Mouse (Mus musculus) liver, embryonic 12.5 days (tissue): ENCODE results near the gene Cldn14. TPM values are rescaled to one million over a fixed set of nuclear protein-coding genes. Genes with fewer than 3 reads are reported as not detected.
A peak's percentile ranks its signal among the peaks of the same experiment; 100 is the strongest.

Experiments used
- ATAC-seq: fragments of 200-750 bp; cut with Nextera tagmentation; 2 replicates; pipeline ENCODE4 v1.8.0; 2017; ENCODE audit warnings: moderate number of reproducible peaks, mild to moderate bottlenecking, moderate library complexity
- H3K27ac ChIP-seq: fragments of 300-500 bp; sonication (generic); 2 replicates; pipeline ENCODE4 v1.5.1; 2016; ENCODE audit warnings: mild to moderate bottlenecking
- H3K27me3 ChIP-seq: fragments of 300-500 bp; sonication (generic); replicated peaks from 2 replicates; pipeline ENCODE4 v1.6.1; 2016; ENCODE audit warnings: mild to moderate bottlenecking, moderate library complexity
- H3K36me3 ChIP-seq: fragments of 300-500 bp; sonication (generic); 2 replicates; pipeline ENCODE4 v1.6.1; 2016; ENCODE audit warnings: mild to moderate bottlenecking, moderate library complexity
- H3K4me1 ChIP-seq: fragments of 300-500 bp; sonication (generic); 2 replicates; pipeline ENCODE4 v1.6.1; 2016
- H3K4me2 ChIP-seq: fragments of 300-500 bp; sonication (generic); 2 replicates; pipeline ENCODE4 v1.6.1; 2016; ENCODE audit warnings: mild to moderate bottlenecking, moderate library complexity
- H3K4me3 ChIP-seq: fragments of 300-500 bp; sonication (generic); 2 replicates; pipeline ENCODE4 v1.5.1; 2016; ENCODE audit warnings: mild to moderate bottlenecking, moderate library complexity
- H3K9ac ChIP-seq: fragments of 300-500 bp; sonication (generic); 2 replicates; pipeline ENCODE4 v1.6.1; 2016; ENCODE audit warnings: mild to moderate bottlenecking, moderate library complexity
- H3K9me3 ChIP-seq: fragments of 300-500 bp; sonication (generic); replicated peaks from 2 replicates; pipeline ENCODE4 v1.6.1; 2016; ENCODE audit warnings: mild to moderate bottlenecking, moderate library complexity
- WGBS: fragments of 180-500 bp; shearing (Covaris S2); methylation state at CpG from one replicate; pipeline ENCODE4 v1.1.7; 2016; ENCODE audit not compliant: insufficient replicate concordance; 5-methylcytosine and 5-hydroxymethylcytosine counted together
- polyA plus RNA-seq: library from polyadenylated mRNA; unstranded; fragments of >200 nt; fragmentation: Nextera tagmentation; extraction: Ambion mirVana; gene quantifications from 2 replicates; pipeline ENCODE4 v1.2.1, GENCODE M21; 2016

The Cldn14 gene
- polyA plus RNA-seq, 1 experiment from 2014 or later, result 0.19 TPM

GRCm38 (mm10) chr16:93919189-93919588 is 89.4 kb downstream of the Cldn14 start:
- peaks cover 12% of the 10 kb centered on the region for H3K4me1 ChIP-seq
- WGBS, result 71% methylated on average over 20 of the region's 20 CpGs
- H3K27me3 ChIP-seq, result peaks cover 12% of the 10 kb centered on the region
- H3K9ac ChIP-seq, result no peak overlapping the region
- no peaks in the 10 kb centered on the region for H3K9me3 ChIP-seq
- no peaks in the 10 kb centered on the region for H3K36me3 ChIP-seq
- H3K27ac ChIP-seq, result no peak overlapping the region
- no peak for ATAC-seq
- H3K4me3 ChIP-seq, result no peak overlapping the region
- no peak overlapping the region for H3K4me2 ChIP-seq

GRCm38 (mm10) chr16:93918679-93919060 is 90.0 kb downstream of the Cldn14 start:
- H3K27me3 ChIP-seq, result peaks cover 12% of the 10 kb centered on the region
- no peaks in the 10 kb centered on the region for H3K36me3 ChIP-seq
- peaks cover 12% of the 10 kb centered on the region for H3K4me1 ChIP-seq
- ATAC-seq, result no peak
- H3K4me2 ChIP-seq, result peak overlapping the region; percentile 41
- no peak overlapping the region for H3K9ac ChIP-seq
- H3K9me3 ChIP-seq, result no peaks in the 10 kb centered on the region
- H3K4me3 ChIP-seq, result no peak overlapping the region
- H3K27ac ChIP-seq, result no peak overlapping the region
- WGBS, result 50% methylated on average over 8 of the region's 8 CpGs

GRCm38 (mm10) chr16:93917712-93918678 is 90.6 kb downstream of the Cldn14 start:
- no peak overlapping the region for H3K9ac ChIP-seq
- H3K4me1 ChIP-seq, result peaks cover 12% of the 10 kb centered on the region
- no peak overlapping the region for H3K4me3 ChIP-seq
- H3K27me3 ChIP-seq, result peaks cover 12% of the 10 kb centered on the region
- ATAC-seq, result peak; percentile 58
- H3K4me2 ChIP-seq, result peak overlapping the region; percentile 41
- H3K27ac ChIP-seq, result 0 out of 2 replicates have a peak overlapping the region, but pooled peaks have one; percentile 14
- H3K36me3 ChIP-seq, result no peaks in the 10 kb centered on the region
- H3K9me3 ChIP-seq, result no peaks in the 10 kb centered on the region
- WGBS, result 39% methylated on average over 18 of the region's 22 CpGs

- H3K27ac ChIP-seq, result no peak overlapping the region
- 39% methylated on average over 8 of the region's 10 CpGs for WGBS
Observed at GRCm38 (mm10) chr16:93915338-93915849, 93.2 kb downstream of the Cldn14 start.

GRCm38 (mm10) chr16:93913881-93914576 is 94.6 kb downstream of the Cldn14 start:
- Histone ChIP-seq H3K9ac (no peak overlapping the region), H3K9me3 (no peaks in the 10 kb centered on the region), H3K4me2 (no peak overlapping the region), H3K4me1 (peaks cover 23% of the 10 kb centered on the region), H3K4me3 (no peak overlapping the region), H3K27me3 (0 out of 2 replicates have a peak, but pooled peaks cover under 1% of the 10 kb centered on the region), H3K36me3 (no peaks in the 10 kb centered on the region), H3K27ac (no peak overlapping the region)
- WGBS, result 59% methylated on average over 10 of the region's 10 CpGs
- no peak for ATAC-seq

More at GRCm38 (mm10) chr16:93915338-93915849, 93.2 kb downstream of the Cldn14 start:
- no peak overlapping the region for H3K9ac ChIP-seq
- no peaks in the 10 kb centered on the region for H3K36me3 ChIP-seq
- ATAC-seq, result no peak
- H3K9me3 ChIP-seq, result no peaks in the 10 kb centered on the region
- no peak overlapping the region for H3K4me2 ChIP-seq
- H3K4me1 ChIP-seq, result peaks cover 23% of the 10 kb centered on the region
- H3K27me3 ChIP-seq, result peaks cover 12% of the 10 kb centered on the region
- H3K4me3 ChIP-seq, result no peak overlapping the region

- H3K4me3 ChIP-seq, result no peak overlapping the region
- ATAC-seq, result no peak
- peaks cover 14% of the 10 kb centered on the region for H3K4me1 ChIP-seq
- no peak overlapping the region for H3K9ac ChIP-seq
- H3K36me3 ChIP-seq, result no peaks in the 10 kb centered on the region
- H3K27me3 ChIP-seq, result no peaks in the 10 kb centered on the region
- H3K27ac ChIP-seq, result no peak overlapping the region
- H3K4me2 ChIP-seq, result no peak overlapping the region
- H3K9me3 ChIP-seq, result no peaks in the 10 kb centered on the region
- WGBS, result 73% methylated on average over 3 of the region's 3 CpGs
Observed at GRCm38 (mm10) chr16:93912808-93913207, 95.8 kb downstream of the Cldn14 start.

GRCm38 (mm10) chr16:93912158-93912557 is 96.5 kb downstream of the Cldn14 start:
- H3K4me2 ChIP-seq, result no peak overlapping the region
- H3K27ac ChIP-seq, result no peak overlapping the region
- H3K9me3 ChIP-seq, result no peaks in the 10 kb centered on the region
- H3K36me3 ChIP-seq, result no peaks in the 10 kb centered on the region
- H3K27me3 ChIP-seq, result no peaks in the 10 kb centered on the region
- WGBS, result 70% methylated on average over 5 of the region's 5 CpGs
- no peak overlapping the region for H3K4me3 ChIP-seq
- no peak overlapping the region for H3K9ac ChIP-seq
- ATAC-seq, result no peak
- H3K4me1 ChIP-seq, result peaks cover 11% of the 10 kb centered on the region

GRCm38 (mm10) chr16:93910735-93911665 is 97.6 kb downstream of the Cldn14 start:
- H3K4me3 ChIP-seq, result no peak overlapping the region
- no peak overlapping the region for H3K27ac ChIP-seq
- H3K4me1 ChIP-seq, result peaks cover 11% of the 10 kb centered on the region
- H3K27me3 ChIP-seq, result no peaks in the 10 kb centered on the region
- H3K4me2 ChIP-seq, result peak overlapping the region; percentile 3; the same call in 1 of the 2 replicates
- WGBS, result 56% methylated on average over 28 of the region's 28 CpGs
- H3K36me3 ChIP-seq, result peaks cover 11% of the 10 kb centered on the region
- no peaks in the 10 kb centered on the region for H3K9me3 ChIP-seq
- H3K9ac ChIP-seq, result no peak overlapping the region
- ATAC-seq, result peak; percentile 63

GRCm38 (mm10) chr16:93909936-93910335 is 98.7 kb downstream of the Cldn14 start:
- Histone ChIP-seq H3K27ac (no peak overlapping the region), H3K36me3 (peaks cover 21% of the 10 kb centered on the region), H3K9ac (no peak overlapping the region), H3K9me3 (no peaks in the 10 kb centered on the region), H3K4me1 (peaks cover 11% of the 10 kb centered on the region), H3K27me3 (no peaks in the 10 kb centered on the region), H3K4me2 (no peak overlapping the region), H3K4me3 (no peak overlapping the region)
- 66% methylated on average over 3 of the region's 3 CpGs for WGBS
- no peak for ATAC-seq

GRCm38 (mm10) chr16:93908196-93908595 is 100.4 kb downstream of the Cldn14 start:
- no peak overlapping the region for H3K27ac ChIP-seq
- no peak overlapping the region for H3K9ac ChIP-seq
- WGBS, result 81% methylated on average over 8 of the region's 8 CpGs
- H3K4me1 ChIP-seq, result peaks cover 11% of the 10 kb centered on the region
- H3K36me3 ChIP-seq, result peaks cover 38% of the 10 kb centered on the region
- H3K9me3 ChIP-seq, result no peaks in the 10 kb centered on the region
- no peak overlapping the region for H3K4me2 ChIP-seq
- ATAC-seq, result no peak
- no peaks in the 10 kb centered on the region for H3K27me3 ChIP-seq
- H3K4me3 ChIP-seq, result no peak overlapping the region

- Histone ChIP-seq H3K4me1 (peaks cover 11% of the 10 kb centered on the region), H3K4me2 (no peak overlapping the region), H3K9me3 (no peaks in the 10 kb centered on the region), H3K27me3 (no peaks in the 10 kb centered on the region), H3K36me3 (peaks cover 42% of the 10 kb centered on the region), H3K4me3 (no peak overlapping the region), H3K27ac (no peak overlapping the region), H3K9ac (no peak overlapping the region)
- 74% methylated on average over 5 of the region's 5 CpGs for WGBS
- no peak for ATAC-seq
Observed at GRCm38 (mm10) chr16:93907761-93908160, 100.9 kb downstream of the Cldn14 start.
